Mouse (Mus musculus): ENCODE measurements around the gene Vmn1r117. TPM values are rescaled to one million over a fixed set of nuclear protein-coding genes. Genes with fewer than 3 reads are reported as not detected.
"Not testable (repeated sequence)": the region's sequence is repeated elsewhere in the genome, so short reads cannot be mapped to it uniquely, and the experiment has no call there.

Vmn1r117 gene
- polyA plus RNA-seq (2014; fragmentation: Nextera tagmentation; extraction: Ambion mirVana), result not detected in 2 replicates

DNA sequence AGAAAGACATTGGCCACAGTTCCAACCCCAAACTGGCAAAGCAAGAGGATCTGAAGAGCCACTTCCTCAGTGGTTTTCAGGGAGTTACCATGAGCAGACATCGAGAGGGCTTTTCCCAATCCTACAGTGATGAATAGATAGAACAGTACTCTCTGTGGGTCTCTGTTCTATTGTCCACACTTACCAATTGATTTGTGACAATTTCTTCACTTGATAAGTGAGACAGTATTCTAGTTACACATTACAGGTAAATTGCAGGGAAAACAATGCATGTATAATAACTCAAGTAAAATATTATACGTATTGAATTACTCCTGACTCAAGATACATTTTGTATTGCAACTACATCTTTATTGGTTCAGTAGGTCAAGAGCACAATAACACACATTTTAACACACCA, at the start of gene Vmn1r117:
TSS of gene Vmn1r117 (minus strand) at position 101 of the 400 bp plus-strand sequence.
- WGBS, result no CpG with 5 or more reads among the region's 2 CpGs

DNA sequence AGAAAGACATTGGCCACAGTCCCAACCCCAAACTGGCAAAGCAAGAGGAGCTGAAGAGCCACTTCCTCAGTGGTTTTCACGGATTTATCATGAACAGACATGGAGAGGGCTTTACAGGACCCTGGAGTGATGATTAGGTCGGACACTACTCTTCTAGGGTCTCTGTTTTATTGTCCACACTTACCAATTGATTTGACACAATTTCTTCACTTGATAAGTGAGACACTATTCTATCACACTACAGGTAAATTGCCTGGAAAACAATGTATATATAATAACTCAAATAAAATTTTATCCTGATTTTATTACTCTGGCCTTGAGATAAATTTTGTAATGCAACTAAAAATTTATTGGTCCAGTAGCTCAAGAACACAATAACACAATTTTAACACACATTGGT, 28.3 kb upstream of the Vmn1r117 start, which contains the start of gene Vmn1r118:
TSS of gene Vmn1r118 (minus strand) at position 101 of the 400 bp plus-strand sequence.
- H3K9me3 ChIP-seq (replicated peaks; ENCODE audit: control insufficient read depth, low read length); H3K4me3 ChIP-seq (ENCODE audit: low read depth, low read length); H3K9ac ChIP-seq (ENCODE audit: low read length); H3K4me2 ChIP-seq (ENCODE audit: low read length); H3K27ac ChIP-seq (ENCODE audit: low read depth, low read length); H3K27me3 ChIP-seq (replicated peaks; ENCODE audit: control insufficient read depth, insufficient read depth, low read length); H3K4me1 ChIP-seq (ENCODE audit: control insufficient read depth, insufficient read depth, low read length); DNase-seq (ENCODE audit: low spot score); ATAC-seq; H3K36me3 ChIP-seq (ENCODE audit: control insufficient read depth, insufficient read depth, low read length): not testable (repeated sequence)
- WGBS, result no CpG with 5 or more reads among the region's 2 CpGs

More for the DNA sequence above, at the start of gene Vmn1r117:
- not testable (repeated sequence) for ATAC-seq; H3K27me3 ChIP-seq (replicated peaks; ENCODE audit: control insufficient read depth, insufficient read depth, low read length); H3K4me2 ChIP-seq (ENCODE audit: low read length); H3K9me3 ChIP-seq (replicated peaks; ENCODE audit: control insufficient read depth, low read length); H3K4me1 ChIP-seq (ENCODE audit: control insufficient read depth, insufficient read depth, low read length); H3K9ac ChIP-seq (ENCODE audit: low read length); H3K4me3 ChIP-seq (ENCODE audit: low read depth, low read length); DNase-seq (ENCODE audit: low spot score); H3K27ac ChIP-seq (ENCODE audit: low read depth, low read length); H3K36me3 ChIP-seq (ENCODE audit: control insufficient read depth, insufficient read depth, low read length)

DNA sequence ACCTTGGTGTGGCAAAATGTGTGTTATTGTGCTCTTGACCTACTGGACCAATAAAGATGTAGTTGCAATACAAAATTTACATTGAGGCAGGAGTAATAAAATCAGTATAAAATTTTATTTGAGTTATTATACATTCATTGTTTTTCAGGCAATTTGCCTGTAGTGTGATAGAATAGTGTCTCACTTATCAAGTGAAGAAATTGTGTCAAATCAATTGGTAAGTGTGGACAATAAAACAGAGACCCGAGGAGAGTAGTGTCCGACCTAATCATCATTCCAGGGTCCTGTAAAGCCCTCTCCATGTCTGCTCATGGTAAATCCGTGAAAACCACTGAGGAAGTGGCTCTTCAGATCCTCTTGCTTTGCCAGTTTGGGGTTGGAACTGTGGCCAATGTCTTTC, 12.0 kb downstream of the Vmn1r117 start, which contains the start of gene Vmn1r116:
TSS of gene Vmn1r116 (plus strand) at position 301 of the 400 bp plus-strand sequence.
- not testable (repeated sequence) for H3K27me3 ChIP-seq (replicated peaks; ENCODE audit: control insufficient read depth, insufficient read depth, low read length); DNase-seq (ENCODE audit: low spot score); ATAC-seq; H3K4me3 ChIP-seq (ENCODE audit: low read depth, low read length); H3K4me2 ChIP-seq (ENCODE audit: low read length); H3K4me1 ChIP-seq (ENCODE audit: control insufficient read depth, insufficient read depth, low read length); H3K36me3 ChIP-seq (ENCODE audit: control insufficient read depth, insufficient read depth, low read length); H3K9me3 ChIP-seq (replicated peaks; ENCODE audit: control insufficient read depth, low read length); H3K27ac ChIP-seq (ENCODE audit: low read depth, low read length); H3K9ac ChIP-seq (ENCODE audit: low read length)
- WGBS, result 67% methylated on average over 3 of the region's 3 CpGs

DNA sequence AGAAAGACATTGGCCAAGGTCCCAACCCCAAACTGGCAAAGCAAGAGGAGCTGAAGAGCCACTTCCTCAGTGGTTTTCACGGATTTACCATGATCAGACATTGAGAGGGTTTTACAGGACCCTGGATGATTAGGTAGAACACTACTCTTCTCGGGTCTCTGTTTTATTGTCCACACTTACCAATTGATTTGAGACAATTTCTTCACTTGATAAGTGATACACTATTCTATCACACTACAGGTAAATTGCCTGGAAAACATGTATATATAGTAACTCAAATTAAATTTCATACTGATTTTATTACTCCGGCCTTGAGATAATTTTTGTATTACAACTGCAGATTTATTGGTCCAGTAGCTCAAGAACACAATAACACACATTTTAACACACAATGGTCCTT, 39.0 kb downstream of the Vmn1r117 start, which contains the start of gene Vmn1r115:
TSS of gene Vmn1r115 (minus strand) at position 101 of the 400 bp plus-strand sequence.
- H3K4me3 ChIP-seq (ENCODE audit: low read depth, low read length); H3K4me1 ChIP-seq (ENCODE audit: control insufficient read depth, insufficient read depth, low read length); H3K4me2 ChIP-seq (ENCODE audit: low read length); H3K36me3 ChIP-seq (ENCODE audit: control insufficient read depth, insufficient read depth, low read length); ATAC-seq; H3K9me3 ChIP-seq (replicated peaks; ENCODE audit: control insufficient read depth, low read length); H3K27me3 ChIP-seq (replicated peaks; ENCODE audit: control insufficient read depth, insufficient read depth, low read length); H3K27ac ChIP-seq (ENCODE audit: low read depth, low read length); H3K9ac ChIP-seq (ENCODE audit: low read length); DNase-seq (ENCODE audit: low spot score): not testable (repeated sequence)
- 92% methylated on average over 1 of the region's 3 CpGs for WGBS

Other genes starting within 250 kb of the Vmn1r117 start
- gene Vmn1r107, start 215.2 kb downstream of the Vmn1r117 start, polyA plus RNA-seq (2014; fragmentation: Nextera tagmentation; extraction: Ambion mirVana), result not detected in 2 replicates
- not detected in 2 replicates for gene Vmn1r111, start 180.9 kb downstream of the Vmn1r117 start, polyA plus RNA-seq (2014; fragmentation: Nextera tagmentation; extraction: Ambion mirVana)
- gene Gm10668, start 153.5 kb downstream of the Vmn1r117 start, polyA plus RNA-seq (2014; fragmentation: Nextera tagmentation; extraction: Ambion mirVana), result not detected in 2 replicates
- not detected in 2 replicates for gene Vmn1r112, start 112.9 kb downstream of the Vmn1r117 start, polyA plus RNA-seq (2014; fragmentation: Nextera tagmentation; extraction: Ambion mirVana)
- gene Vmn1r113, start 96.8 kb downstream of the Vmn1r117 start, polyA plus RNA-seq (2014; fragmentation: Nextera tagmentation; extraction: Ambion mirVana), result not detected in 2 replicates
- gene Vmn1r114, start 71.9 kb downstream of the Vmn1r117 start, polyA plus RNA-seq (2014; fragmentation: Nextera tagmentation; extraction: Ambion mirVana), result not detected in 2 replicates
- gene Vmn1r115, start 39.1 kb downstream of the Vmn1r117 start, polyA plus RNA-seq (2014; fragmentation: Nextera tagmentation; extraction: Ambion mirVana), result not detected in 2 replicates
- gene Vmn1r116, start 11.9 kb downstream of the Vmn1r117 start, polyA plus RNA-seq (2014; fragmentation: Nextera tagmentation; extraction: Ambion mirVana), result not detected in 2 replicates
- not detected in 2 replicates for gene Vmn1r118, start 28.2 kb upstream of the Vmn1r117 start, polyA plus RNA-seq (2014; fragmentation: Nextera tagmentation; extraction: Ambion mirVana)
- not detected in 2 replicates for gene Vmn1r119, start 128.3 kb upstream of the Vmn1r117 start, polyA plus RNA-seq (2014; fragmentation: Nextera tagmentation; extraction: Ambion mirVana)
- gene Vmn1r120, start 169.7 kb upstream of the Vmn1r117 start, polyA plus RNA-seq (2014; fragmentation: Nextera tagmentation; extraction: Ambion mirVana), result not detected in 2 replicates
- gene Vmn1r121, start 214.4 kb upstream of the Vmn1r117 start, polyA plus RNA-seq (2014; fragmentation: Nextera tagmentation; extraction: Ambion mirVana), result not detected in 2 replicates